Mouse (Mus musculus): Measurements from ENCODE around the gene Cd59b. TPM values are rescaled to one million over a fixed set of nuclear protein-coding genes. Genes with fewer than 3 reads are reported as not detected.

The Cd59b gene
- polyA plus RNA-seq, 1 experiment = 4.0 TPM

Other genes with a start within 250 kb of the Cd59b start
- gene Lmo2, start 111.9 kb upstream of the Cd59b start, polyA plus RNA-seq (2012; rRNA removed) = 31.1 and 32.8 TPM in 2 replicates
- 50.2 and 53.9 TPM in 2 replicates for gene Fbxo3, start 42.1 kb upstream of the Cd59b start, polyA plus RNA-seq (2012; rRNA removed)
- not detected in 2 replicates for gene 4931422A03Rik, start 41.5 kb upstream of the Cd59b start, polyA plus RNA-seq (2012; rRNA removed)
- gene Gm10912, start 4.0 kb upstream of the Cd59b start, polyA plus RNA-seq (2012; rRNA removed) = 0.38 and 0.46 TPM in 2 replicates
- not detected in 2 replicates for gene Gm10799, start 1.3 kb upstream of the Cd59b start, polyA plus RNA-seq (2012; rRNA removed)
- gene Cd59a, start 26.0 kb downstream of the Cd59b start, polyA plus RNA-seq (2012; rRNA removed) = 17.8 and 19.5 TPM in 2 replicates
- 0.12 and 0.27 TPM in 2 replicates for gene A930018P22Rik, start 52.9 kb downstream of the Cd59b start, polyA plus RNA-seq (2012; rRNA removed)